Mouse (Mus musculus) right cerebral cortex, postnatal 25 days (tissue): ENCODE measurements around the gene Mc3r.

Experiments
- DNase-seq: peaks from one replicate; pipeline ENCODE4 v3.0.0; 2022

Mc3r gene

GRCm38 (mm10) chr2:172256956-172257355, 8.7 kb downstream of the Mc3r start:
- DNase-seq: no peak

- DNase-seq: no peak
Observed at GRCm38 (mm10) chr2:172257471-172258065, 9.3 kb downstream of the Mc3r start.

- no peak for DNase-seq
Observed at GRCm38 (mm10) chr2:172260064-172260463, 11.8 kb downstream of the Mc3r start.

GRCm38 (mm10) chr2:172261441-172261840, 13.1 kb downstream of the Mc3r start:
- no peak for DNase-seq

- DNase-seq: no peak
Observed at GRCm38 (mm10) chr2:172263216-172263615, 14.9 kb downstream of the Mc3r start.

- DNase-seq: no peak
Observed at GRCm38 (mm10) chr2:172269907-172270306, 21.6 kb downstream of the Mc3r start.

- DNase-seq: no peak
Observed at GRCm38 (mm10) chr2:172270485-172270944, 22.2 kb downstream of the Mc3r start.

- DNase-seq: no peak
Observed at GRCm38 (mm10) chr2:172270974-172271697, 22.8 kb downstream of the Mc3r start.

GRCm38 (mm10) chr2:172274662-172275061, 26.4 kb downstream of the Mc3r start:
- DNase-seq: no peak

GRCm38 (mm10) chr2:172276155-172276554, 27.9 kb downstream of the Mc3r start:
- DNase-seq: no peak

GRCm38 (mm10) chr2:172278979-172279378, 30.7 kb downstream of the Mc3r start:
- DNase-seq: no peak

- DNase-seq: no peak
Observed at GRCm38 (mm10) chr2:172282071-172282710, 33.9 kb downstream of the Mc3r start.

- DNase-seq: no peak
Observed at GRCm38 (mm10) chr2:172287715-172288114, 39.4 kb downstream of the Mc3r start.

GRCm38 (mm10) chr2:172288965-172289364, 40.7 kb downstream of the Mc3r start:
- DNase-seq: no peak

GRCm38 (mm10) chr2:172289632-172290031, 41.3 kb downstream of the Mc3r start:
- no peak for DNase-seq

- no peak for DNase-seq
Observed at GRCm38 (mm10) chr2:172290474-172290873, 42.2 kb downstream of the Mc3r start.

GRCm38 (mm10) chr2:172291025-172291424, 42.7 kb downstream of the Mc3r start:
- DNase-seq: no peak

- DNase-seq: no peak
Observed at GRCm38 (mm10) chr2:172291755-172292524, 43.6 kb downstream of the Mc3r start.

GRCm38 (mm10) chr2:172292525-172293405, 44.5 kb downstream of the Mc3r start:
- DNase-seq: no peak

- no peak for DNase-seq
Observed at GRCm38 (mm10) chr2:172298083-172298482, 49.8 kb downstream of the Mc3r start.

- DNase-seq: no peak
Observed at GRCm38 (mm10) chr2:172298542-172298941, 50.2 kb downstream of the Mc3r start.
